Mouse (Mus musculus) lung, postnatal 25 days (tissue): Measurements from ENCODE around the gene Gm20388.

ENCODE experiments used
- DNase-seq: peaks from one replicate; pipeline ENCODE4 v3.0.0; 2022; ENCODE audit warnings: low spot score

The Gm20388 gene

DNA sequence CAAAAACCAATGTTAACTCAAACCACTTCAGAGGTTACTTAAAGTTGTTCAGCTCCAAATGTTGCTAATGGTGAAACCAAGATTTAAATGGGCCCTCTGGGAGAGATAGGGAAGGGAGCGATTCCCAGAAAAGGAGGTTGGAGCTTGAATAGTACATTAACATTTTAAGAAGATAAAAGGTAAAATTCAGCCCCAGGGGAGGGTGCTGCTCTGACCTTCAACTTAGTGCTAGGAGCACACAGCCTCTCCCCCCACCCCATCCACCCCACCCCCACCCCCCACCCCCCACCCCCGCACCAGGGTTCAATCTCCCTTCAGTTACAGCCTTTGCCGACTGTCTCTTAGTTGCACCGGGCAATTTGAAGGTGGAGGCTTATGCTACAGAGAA is 3851.2 kb downstream of the Gm20388 start:
- DNase-seq = no peak

DNA sequence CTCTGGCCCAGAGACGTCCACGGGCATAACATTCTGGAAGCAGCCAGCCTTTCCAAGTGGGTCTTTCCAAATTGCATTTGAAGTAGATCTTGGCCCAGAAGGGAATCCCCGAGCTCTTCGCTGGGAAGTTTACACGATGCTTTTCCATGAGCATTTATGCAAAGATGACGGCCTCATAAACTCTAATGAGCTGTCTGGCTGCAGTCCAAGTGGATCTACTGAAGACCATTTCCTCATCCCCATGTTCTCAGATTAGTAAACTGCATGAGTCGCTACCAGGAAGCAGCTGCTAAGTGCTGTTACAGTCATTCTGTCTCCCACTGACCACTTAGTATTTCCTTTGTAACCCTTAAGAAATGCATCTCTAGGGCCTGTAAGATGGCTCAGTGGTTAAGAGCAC is 3852.7 kb downstream of the Gm20388 start:
- DNase-seq = no peak

DNA sequence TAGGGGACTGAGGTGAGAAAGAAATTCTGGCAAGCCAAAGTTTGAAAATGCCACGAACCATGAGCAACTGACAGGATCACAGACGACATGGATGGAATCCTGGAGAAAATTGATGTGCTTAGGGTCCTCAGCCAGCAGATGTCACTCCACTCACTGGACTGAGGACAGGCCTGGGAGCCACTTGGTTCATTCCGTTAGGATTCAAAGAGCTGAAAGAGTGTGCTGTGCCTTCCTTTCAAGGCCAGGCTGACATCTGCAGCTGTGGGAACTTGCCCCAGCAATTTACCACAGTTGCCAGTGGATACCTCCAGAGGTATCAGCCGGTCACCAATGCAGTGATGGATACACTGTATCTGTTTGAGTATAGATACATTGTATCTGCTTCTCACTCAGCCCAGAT is 3854.0 kb downstream of the Gm20388 start:
- DNase-seq = no peak

DNA sequence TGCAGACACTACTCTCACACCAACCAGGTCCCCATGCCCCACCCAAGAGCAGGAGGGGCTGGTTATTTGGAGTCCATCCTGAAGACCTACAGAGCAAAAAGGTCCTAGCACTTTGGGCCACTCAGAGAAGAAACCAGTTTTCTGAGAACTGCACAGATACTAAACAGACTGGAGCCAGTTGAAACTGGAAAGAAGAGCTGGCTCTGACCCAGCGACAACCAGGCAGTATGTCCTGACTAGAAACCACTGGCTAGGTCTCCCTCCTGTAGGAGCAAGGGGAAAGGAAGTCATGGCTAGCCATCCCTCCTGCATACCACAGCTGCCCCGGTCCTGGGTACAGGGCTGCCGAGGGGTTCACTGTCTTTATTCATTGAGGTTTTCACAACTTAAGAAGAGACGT is 3855.9 kb downstream of the Gm20388 start:
- no peak for DNase-seq

DNA sequence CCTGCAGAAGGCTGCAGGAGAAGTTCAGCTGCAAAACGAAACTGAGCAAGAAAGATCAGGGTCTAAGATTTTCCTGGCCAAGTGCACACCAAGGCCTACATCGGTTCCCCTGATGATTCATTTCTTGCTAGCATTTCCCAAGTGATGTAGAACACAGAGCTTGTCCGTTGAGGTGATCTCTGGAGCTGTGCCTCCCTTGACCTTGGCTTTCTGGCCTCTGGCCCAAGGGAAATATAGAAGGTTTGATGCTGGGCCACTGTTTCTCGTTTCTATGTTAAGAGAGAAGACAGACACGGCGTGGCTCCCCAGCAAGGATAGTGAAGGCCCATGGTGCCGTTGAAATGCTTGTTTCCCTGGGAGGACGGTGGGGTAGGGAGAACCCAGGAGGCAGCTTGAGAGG is 3857.2 kb downstream of the Gm20388 start:
- no peak for DNase-seq

DNA sequence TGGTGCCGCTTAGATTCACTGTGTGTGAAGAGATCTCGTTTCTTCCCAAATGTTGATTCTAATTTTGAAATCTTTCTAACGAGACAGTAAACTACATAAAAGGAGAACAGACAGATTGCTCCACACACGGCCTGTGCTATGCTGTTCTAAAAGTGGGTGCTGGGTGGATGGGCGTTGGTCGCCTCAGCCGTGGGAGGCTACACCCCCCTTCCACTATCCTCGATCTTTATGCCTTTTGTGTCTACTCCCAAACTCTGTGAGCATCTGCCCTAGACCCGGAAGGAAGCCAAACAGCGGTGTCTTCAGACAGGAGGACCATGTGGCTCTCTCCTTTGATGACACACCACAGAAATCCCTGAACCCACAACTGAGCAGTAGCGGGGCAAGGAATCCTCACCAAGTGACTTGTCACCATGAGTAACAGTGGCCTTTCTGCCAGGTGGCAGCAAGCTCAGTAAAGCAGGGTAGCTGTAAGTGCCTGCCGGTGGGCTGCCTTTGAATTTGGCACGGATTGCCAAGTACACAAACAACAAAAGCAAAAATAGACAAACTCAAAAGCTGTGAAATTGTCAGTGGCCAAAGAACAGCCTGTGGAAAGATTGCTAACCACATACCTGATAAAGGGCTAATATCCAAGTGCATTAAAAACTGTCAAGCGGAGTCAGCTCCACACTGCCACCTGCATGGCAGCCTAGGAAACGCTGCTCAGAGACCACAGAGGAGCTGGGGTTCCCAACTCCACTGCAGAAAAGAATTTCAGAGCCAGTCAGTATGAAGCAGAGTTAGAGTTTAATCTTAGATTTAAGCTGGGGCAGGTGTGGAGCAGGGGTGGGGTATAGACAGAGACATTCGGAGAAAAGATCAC is 3858.1 kb downstream of the Gm20388 start:
- DNase-seq = peak; percentile 57

DNA sequence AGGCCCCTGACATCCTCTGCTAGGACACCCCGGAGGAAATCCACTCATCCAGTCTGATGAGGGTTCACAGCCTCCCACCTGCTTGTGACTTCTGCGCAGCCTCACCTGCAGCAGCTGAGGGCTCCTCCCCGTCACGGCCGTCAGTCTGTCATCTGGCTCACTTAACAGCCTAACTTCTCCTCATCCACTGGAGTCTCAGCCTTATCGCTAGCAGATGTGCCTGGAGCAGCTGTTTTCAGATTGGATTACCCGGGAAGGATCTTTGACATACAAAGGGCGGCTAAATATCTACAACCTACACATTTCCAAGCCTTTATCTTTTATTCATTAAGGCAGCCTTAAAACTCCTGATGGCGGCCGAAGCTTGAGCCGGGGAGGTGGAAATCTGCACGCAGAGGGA is 3862.8 kb downstream of the Gm20388 start:
- no peak for DNase-seq

DNA sequence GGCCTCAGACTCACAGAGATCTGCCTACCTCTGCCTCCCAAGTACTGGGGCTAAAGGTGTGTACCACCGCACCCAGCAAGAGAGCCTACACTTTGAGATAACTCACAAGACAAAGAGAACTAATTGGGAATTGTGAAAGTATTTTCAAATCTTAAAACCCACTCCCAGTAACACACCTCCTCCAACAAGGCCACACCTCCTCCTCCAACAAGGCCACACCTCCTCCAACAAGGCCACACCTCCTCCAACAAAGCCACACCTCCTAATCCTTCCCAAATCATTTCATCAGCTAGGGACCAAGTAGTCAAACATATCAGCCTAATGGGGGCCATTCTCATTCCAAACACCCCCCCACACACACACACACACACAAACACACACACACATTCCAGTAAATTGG is 3863.8 kb downstream of the Gm20388 start:
- no peak for DNase-seq

DNA sequence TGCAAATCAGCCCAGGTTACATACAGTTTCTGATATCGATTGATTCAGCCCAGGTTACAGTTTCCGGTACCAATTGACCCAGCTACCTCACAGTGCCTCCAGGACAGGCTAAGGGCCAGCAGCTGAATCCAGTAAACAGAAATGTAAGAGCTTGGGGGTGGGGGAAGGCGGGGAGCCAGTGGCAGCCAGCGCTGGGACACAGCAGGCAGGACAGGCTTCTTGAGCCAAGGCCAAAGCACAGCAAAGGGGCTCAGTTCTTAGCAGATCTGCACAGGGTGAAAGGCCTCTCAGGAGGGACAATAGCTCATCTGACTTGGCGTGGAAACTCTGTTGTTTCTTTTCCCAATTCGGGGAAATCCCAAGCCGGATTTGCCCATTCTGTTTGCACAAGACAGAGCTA is 3866.7 kb downstream of the Gm20388 start:
- DNase-seq = no peak

DNA sequence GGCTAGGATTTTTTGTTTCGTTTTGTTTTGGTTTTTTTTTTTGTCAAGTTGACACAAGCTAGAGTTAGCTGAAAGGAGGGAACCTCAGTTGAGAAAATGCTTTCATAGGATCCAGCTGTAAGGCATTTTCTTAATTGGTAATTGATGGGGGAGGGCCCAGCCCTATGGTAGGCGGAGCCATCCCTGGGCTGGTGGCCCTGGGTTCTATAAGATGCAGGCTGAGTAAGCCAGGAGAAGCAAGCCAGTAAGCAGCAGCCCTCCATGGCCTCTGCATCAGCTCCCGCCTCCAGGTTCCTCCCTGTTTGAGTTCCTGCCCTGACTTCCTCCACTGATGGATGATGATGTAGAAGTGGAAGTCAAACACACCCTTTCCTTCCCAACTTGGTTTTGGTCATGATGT is 3869.8 kb downstream of the Gm20388 start:
- DNase-seq = no peak

DNA sequence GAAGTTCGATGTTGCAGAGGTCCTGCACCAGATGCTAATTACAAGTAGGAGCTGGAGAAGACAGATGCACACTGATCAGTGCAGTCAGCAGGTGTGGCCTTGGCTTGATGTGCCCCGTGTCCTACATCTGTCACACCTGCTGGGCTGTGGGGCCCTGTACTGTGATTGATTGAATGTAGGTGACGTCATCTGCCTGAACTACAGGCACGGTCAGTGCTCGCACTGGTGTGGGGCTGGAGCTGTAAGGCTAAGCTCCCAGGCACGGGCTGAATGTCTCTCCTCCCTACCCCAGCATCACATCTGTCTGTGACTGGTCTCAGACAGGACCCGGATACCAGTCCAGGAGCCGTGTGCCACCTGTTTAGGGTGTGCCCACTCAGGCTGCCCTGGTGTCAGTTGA is 3870.6 kb downstream of the Gm20388 start:
- DNase-seq = no peak

DNA sequence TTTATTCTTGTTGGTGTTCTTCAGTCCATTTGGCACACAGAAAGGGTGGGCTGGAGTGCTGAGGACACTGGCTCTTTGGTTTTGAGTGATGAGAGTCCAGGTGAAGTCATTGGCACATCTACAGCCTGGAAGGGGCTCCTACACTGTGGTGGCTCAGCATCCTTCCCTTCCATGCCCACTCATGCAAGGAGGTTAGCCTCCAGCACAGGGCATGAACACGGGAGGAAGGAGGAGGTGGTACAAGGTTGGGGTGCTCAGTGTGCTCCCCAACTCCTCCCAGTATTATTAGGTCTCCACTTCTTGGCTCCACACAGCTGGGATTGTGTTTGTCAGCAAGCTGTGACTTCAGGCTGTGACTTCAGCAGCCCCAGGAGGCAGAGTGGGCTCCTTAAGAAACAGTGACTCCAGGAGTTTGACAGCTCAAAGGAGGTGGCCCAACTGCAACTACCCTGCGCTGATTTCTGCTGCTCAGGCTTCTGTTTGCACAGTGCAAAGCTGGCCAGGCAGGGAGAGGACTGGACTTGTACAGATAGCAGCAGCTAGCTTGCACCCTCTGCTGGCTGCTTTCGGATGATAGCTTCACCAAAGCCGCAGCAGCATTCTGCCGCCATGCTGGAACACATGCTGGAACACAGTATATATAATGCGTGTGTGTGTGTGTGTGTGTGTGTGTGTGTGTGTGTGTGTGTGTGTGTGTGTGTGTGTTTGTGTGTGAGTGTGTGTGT is 3873.0 kb downstream of the Gm20388 start:
- DNase-seq = peak; percentile 75

DNA sequence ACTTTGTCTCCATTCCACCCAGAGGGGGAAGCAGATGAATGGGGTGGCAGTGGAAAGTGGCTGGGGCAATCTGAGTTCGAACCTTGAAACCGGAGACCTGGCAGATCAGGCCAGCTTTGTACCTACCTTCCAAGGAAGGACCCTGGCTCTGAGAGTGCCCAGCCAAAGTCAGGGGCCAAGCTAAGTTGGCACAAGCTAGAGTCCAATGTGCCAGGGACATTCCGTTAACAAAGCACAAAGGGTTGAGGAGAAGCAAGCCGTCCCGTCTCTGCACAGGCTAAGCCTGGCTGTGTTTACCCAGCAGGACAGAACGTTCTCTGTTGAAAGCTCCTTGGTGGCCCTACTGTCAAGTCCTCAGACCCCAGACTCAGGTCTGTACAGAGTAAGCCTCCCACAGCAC is 3875.5 kb downstream of the Gm20388 start:
- DNase-seq = no peak

DNA sequence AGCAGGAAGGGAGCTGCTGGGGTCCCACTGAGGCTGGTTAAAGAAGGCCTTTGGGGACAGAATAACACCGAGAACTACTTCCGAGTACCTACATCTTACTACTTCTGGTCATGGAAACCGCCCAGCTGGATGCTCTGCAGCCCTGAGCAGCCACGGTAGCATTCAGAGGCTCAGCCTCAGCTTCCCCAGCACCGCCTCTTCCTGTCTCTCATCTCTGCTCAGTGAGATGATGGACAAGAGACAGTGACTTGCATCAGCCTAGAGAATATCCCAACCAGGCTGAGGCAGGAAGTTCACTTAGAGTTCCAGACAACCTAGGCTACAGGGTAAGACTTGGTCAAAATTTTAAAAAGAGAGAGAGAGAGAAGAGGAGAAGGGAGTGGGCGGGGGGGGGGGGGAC is 3876.0 kb downstream of the Gm20388 start:
- no peak for DNase-seq

DNA sequence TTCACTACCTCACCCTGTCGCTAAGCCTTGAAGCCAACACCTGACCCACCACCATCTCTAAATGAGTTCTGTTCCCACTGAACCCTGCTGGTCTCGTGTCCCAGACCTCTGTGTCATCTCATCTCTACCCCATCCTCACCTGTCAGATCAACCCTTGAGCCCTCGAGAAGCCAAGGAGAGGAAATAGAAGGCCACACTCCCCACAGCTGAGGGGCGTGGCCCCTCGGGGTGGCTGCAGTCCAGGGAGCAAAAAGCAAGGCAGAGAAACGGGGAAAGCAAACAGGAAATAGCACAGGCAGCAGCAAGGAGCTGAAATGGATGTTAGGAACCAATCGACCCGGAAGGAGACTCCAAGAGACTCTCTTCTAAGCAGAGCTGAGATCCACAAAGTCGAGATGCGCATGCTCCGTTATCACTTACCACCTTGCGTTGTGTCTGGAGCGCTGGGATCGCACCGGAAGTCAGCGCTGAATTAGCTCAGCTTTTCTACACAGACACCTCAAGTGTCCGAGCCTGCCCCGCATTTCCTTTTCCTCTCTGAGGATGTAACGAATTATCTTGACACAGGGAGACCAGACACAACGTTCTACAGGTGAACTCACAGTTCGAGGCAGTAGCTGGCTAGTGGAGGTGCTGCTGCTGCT is 3876.7 kb downstream of the Gm20388 start:
- DNase-seq = no peak

DNA sequence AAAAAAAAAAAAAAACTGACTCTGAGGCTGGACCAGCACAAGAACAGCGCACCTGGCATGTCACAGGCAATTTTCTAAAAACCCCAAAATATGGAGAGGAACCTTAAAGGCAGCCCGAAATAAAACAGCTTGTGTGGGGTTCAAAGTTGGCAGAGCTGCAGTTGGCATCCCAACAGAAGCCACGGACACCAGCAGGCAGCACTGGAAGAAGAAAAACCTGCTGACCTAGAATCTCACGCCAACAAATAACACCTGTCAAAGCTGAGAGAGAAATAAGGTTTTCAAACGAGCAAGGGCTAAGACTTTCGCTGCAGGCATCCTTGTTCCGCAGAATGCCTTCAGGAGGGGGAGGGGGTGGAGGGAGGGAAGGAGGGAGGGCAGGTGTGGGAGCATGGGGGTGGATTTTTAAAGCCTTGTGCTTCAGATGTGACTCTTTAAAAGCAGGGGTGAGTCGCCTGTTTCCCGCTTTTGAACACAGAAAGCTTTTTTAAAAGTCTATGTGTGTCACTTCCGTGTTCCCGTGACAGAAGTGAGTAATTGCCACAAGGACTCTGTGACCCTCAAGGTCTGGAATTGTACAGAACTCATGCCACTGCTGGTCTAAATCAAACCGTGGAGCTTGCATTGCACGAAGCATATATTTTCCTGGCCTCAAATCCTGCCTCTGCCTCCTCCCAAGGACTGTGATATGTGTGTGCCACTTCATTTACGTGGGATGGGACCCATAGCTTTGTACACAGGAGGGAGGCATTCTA is 3878.0 kb downstream of the Gm20388 start:
- DNase-seq = no peak

DNA sequence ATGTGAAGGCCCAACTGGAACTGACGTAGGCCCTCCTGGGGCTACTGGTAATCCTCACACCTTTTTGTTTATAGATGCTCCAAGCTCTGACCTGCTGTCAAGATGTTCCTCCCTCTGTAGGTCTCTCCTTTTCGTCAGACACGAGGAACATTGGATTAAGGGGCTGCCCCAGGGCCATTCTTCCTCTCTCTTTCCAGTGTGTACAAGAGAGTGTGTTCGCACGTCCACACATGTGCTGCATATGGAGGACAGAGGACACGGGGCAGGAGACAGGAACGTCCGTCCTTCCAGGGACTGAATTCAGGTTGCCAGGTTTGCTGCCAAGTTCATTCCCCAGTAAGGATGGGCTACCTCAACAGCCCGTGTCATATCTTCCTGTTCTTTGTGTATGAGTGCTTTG is 3878.8 kb downstream of the Gm20388 start:
- no peak for DNase-seq

DNA sequence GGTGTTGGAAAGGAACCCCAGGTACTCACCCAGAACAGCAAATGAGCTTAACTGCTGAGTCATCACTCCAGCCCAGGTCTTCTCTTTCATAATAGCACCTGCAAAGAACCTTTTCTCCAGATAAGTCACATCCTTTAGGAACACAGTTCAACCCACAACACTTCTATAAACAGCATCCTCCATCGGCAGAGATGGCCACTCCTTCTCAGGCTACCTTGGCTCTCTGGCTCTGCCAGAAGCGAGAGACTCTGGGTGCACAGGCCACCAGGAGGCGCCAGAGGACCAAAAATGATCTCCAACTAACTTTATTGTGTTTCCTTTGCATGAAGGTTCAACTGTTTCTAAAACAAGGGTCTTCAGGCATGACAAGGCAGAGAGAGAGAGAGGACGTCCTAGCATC is 3879.3 kb downstream of the Gm20388 start:
- peak; percentile 74 for DNase-seq

DNA sequence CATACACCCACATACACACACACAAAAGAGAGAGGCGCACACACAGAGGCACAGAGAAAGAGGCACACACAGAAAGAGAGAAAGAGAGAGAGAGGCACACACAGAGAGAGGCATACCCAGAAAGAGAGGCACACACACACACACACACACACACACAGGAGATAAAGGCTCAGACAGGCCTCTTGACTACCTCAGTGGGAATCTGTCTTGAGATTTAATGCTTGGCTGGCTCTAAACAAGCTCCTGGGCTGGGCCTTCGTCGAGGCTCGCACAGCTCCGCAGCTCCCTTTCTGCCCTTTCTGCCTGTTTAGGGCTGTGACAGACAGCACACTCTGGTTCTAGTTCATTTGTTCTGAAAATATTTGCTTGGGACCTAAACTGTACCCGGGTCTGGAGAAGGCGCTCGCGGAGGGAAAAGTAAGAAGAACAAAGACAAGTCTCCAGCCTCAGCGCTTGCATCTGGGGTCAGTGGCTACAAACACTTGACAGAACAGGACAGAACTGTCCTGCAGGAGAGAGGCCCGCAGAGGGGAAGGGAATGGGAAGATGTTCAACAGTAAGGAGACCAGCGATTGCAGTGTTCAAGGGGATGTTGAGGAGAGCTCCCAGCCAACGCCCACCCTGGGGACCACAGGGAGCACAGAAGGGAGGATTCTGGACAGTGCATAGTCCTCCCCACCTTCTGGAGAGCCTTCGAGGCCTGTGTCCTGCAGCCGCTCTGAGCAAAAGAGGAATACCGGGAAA is 3880.6 kb downstream of the Gm20388 start:
- no peak for DNase-seq

DNA sequence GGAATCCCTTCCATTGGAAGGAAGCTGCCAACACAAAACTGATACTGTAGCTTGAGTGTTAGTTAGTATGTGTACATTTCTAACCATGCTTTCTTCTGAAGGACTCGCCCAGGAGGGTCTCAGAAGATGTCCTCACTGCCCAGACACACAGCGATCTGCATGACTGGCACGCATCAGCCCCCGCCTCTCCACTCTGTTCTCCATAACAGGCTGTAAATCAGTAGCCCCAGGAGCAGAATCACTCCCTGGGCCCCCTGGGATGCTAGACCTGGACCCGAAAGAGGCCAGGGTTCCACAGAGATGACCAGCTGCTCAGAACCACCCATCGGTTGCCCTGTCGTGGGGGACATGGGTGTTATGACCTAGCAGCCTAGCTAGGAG is 3881.2 kb downstream of the Gm20388 start:
- no peak for DNase-seq

DNA sequence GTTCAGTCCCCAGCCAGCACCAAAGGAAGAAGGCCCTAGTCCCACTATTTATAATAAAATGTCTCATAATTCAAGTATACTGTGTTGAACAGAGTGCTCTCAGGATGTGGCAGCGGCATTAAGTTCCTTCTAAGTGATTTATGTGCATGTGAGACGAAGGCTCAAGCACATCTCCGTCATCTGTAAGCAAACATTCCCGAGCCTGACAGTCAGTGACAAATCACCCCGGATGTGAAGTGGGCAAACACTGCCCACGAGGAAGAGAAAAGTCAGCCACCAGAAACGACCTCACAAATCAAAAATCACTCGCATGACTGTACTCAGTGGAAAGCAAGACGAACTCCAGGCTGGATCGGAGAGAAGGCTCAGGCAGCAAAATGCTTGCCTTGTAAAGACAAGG is 3883.3 kb downstream of the Gm20388 start:
- no peak for DNase-seq

DNA sequence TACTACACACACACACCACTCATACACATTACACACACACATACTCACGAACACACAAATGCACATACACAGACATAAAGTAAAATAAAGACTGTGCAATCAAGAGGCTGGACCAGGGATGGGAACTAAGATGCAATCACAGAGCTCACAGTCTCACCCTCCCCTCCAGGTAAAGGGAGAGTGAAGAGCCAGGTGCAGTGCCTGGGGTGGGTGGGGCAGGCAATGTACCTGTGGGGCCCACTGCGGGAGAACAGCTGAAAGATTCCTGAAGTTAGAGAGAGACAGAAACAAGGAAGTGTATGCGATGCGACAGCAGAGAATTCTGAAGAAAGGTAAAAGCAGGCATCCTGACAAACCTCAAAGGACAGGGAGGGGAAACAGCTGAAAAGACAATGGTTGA is 3884.1 kb downstream of the Gm20388 start:
- DNase-seq = no peak
